Mouse (Mus musculus): ENCODE measurements at regions not wholly inside any gene's neighbourhood (a gene's known extent, or its start where the extent isn't known, plus 50 kb on each side); places are given as distances from the start of the nearest gene placed in this dataset.

DNA sequence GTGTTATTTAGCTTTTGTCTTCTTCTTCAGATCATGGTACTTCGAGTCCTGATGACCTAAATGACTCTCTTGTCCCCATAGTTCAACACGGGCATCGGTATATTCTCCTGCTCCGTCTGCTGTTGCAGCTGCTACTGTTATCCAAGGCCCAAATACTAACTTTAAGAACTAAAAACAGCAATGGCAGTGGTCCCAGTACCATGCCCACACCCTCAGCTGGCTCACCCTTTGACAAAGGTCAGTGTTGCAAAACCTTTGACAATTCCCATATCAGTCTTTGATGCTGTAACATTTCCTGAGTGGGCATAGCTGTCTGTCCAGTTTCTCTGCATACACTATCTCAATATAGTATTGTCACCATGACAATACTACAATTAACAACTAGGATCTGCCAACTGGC lies 96.8 kb upstream of the Cpeb2 start:
- no peak for DNase-seq (ENCODE audit: low read depth, low spot score)

DNA sequence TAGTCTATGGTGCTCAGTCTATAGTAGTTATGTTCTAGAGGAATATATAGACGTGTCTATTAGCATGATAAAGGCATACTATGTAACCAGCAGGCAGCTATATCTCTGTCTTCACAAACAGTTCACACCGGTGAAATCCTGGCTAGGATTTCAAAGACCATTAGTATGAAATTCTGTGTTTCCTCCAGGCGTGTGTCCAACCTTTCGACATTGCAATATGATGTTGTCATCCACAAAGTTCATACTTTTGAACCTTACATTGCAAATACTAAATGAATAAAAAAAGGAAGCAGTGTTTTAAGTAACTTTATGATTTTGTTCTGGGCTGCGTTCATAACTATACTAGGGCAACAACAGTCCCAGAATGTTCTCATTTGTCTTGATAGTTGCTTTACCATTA lies 95.2 kb upstream of the Cpeb2 start:
- no peak for DNase-seq (ENCODE audit: low read depth, low spot score)

DNA sequence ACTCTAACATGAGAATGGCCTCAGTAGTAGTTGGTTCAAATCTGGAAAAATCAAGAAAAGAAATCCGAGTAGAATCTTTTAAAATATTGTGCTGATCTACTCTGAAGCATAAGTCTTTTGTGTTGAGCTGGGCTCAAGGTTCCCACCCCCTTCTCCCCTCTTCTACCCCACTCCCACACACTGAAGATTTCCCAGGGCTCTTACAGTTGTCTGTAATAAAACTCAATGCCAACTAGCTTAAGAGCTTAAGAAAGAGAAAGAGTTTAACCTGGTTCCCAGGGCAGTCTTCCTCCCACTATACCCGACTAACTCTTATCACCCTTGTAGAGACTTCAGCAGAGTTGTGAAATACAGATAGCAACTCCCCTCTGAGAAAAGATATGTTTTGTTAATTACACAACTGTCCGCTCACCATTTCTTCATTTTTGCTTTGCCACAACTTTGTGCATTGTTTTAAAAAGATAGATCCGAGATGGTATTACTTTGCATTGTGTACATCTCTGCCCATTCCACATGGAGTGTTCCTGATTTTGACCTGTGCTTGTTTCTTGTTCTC lies 94.0 kb upstream of the Cpeb2 start:
- no peak for DNase-seq (ENCODE audit: low read depth, low spot score)

DNA sequence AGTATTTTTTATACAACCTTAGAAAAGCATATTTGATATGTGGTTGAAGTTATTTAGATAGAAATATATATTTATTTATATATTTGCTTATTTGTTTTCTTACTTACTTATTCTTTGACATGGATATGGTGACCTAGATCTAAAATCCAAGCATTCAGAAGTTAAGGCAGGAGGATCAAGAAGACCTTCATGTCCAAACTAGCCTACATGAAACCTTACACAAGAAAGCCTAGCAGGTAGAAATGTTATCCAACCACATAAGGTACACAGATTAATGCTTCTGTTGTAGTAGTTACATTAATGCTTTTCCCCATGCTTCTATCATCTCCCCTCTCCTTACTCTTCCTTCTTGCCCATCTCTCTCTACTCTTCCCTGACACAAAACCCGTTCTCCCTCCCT lies 93.2 kb upstream of the Cpeb2 start:
- no peak for DNase-seq (ENCODE audit: low read depth, low spot score)

DNA sequence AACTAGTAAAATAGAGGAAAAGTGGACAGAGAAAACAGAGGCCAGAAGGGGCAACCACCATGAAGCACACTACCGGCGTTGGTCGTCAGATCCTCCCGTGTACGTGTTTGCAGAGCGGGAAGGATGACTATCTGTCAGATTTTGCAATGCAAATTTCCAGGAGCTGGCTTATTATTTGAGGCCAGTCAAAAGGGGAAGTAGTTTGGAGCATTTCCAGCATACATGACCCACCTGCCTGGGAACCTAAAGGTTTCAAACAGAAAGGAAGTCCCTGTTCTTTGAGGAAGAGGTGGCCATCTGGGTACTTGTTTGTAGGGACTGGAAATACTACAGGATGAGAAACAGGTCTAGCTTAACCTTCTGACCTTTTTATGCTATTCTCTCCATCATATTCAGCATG lies 87.0 kb upstream of the Cpeb2 start:
- no peak for DNase-seq (ENCODE audit: low read depth, low spot score)

DNA sequence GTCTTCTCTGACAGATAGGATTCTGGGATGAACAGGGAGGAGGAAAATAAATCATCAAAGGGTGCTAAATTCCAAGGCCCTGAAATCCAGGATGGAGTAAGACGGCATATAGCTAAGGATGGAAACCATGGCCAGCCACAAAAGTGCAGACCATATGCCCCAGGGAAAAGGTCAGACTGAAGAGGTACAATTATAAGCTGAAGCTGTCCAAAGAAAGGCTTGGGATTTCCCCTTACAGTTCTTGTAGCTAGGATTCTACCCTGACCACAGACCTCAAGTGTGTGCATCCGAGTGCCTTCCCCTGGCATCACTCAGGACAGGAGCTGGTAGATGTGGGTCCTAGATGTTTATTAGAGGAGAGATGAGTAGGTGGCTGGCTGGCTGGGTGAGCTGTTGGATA lies 86.0 kb upstream of the Cpeb2 start:
- no peak for DNase-seq (ENCODE audit: low read depth, low spot score)

DNA sequence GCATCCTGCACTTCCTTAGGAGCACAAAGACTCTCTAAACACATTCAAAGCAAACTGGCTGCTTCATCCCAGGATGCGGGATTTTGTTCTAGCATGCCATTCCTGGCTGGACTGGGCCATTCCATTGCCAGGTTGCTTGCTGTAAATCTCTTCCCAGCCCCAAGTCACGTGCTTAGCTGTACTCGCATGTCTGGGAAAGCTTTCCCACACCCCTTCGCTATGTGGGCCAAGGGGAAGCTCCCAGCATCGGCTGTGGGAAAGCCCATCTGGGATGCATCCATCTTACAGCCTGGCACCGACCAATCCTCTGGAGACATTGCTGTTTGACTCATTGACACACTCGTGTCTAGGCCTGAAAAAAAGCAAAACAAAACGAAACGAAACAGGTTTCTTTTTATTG lies 84.5 kb upstream of the Cpeb2 start:
- no peak for DNase-seq (ENCODE audit: low read depth, low spot score)

DNA sequence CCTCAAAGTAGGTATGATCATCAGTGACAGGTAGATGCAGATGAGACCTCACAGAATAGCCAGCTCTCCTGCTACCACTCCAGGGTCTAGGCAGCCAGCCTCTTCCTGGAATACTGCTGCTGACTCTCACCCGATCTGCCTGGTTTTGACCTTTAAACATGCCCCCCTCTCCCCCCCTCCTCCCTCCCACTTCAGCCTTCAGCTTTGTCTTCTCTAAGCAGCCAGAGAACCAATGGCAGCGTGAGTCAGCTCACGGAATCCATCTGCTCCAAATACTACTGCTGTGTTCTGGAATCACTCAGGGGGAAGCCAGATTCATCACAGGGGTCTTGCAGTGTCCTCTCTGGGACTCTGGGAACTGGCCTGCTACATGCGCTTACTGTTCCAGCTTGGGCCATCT lies 83.4 kb upstream of the Cpeb2 start:
- DNase-seq (ENCODE audit: low read depth, low spot score): no peak

DNA sequence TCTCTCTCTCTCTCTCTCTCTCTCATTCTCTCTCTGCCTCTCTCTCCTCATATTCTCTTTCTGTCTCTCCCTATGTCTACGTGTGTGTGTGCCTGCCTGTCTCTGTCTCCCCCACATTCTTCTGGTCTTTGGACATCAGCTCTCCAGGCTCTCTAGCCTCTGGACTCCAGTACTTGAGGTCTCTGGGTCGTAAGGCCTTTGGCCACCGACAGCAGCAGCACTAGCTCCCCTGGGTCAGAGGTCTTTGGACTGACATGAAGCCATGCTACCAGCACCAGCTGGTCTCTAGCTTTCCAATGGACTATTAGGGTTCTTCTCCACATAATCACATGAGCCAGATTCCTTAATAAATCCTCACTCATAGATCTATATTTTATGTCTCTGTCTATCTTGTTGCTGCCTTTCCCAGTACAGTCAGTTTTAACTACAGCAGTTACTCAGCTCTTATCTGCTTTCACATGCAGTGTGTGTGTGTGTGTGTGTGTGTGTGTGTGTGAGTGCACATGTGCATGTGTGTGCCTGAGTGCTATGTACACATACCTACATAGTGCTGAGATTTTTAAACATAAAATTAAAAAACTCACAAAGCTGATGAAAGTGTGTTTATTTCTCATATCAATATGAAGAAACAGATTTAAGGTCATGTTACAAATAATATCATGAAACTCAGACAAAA lies 81.7 kb upstream of the Cpeb2 start:
- DNase-seq (ENCODE audit: low read depth, low spot score): no peak

DNA sequence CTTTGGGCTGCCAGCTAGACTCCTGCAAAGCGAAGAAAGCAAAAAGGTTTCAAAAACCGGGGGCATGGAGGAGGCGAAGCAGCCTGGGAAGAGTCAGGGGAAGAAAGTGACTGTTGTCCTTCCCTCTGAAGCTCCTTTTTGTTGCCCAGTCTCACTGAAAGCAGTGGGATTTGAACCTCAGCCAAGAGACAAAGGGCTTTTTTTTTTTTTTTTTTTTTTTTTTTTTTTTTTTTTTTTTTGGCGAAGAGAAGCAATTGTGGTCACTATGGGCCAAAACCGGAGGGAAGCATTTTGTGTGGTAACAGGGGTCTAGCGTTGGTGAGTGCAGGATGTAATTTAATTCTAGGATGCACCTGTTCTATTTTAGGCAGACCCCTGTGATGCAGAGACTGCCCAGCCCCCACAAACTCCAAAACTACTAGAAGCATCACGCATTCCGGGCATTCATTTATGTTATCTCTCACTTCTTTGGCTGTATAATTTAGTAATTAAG lies 80.8 kb upstream of the Cpeb2 start:
- no peak for DNase-seq (ENCODE audit: low read depth, low spot score)

DNA sequence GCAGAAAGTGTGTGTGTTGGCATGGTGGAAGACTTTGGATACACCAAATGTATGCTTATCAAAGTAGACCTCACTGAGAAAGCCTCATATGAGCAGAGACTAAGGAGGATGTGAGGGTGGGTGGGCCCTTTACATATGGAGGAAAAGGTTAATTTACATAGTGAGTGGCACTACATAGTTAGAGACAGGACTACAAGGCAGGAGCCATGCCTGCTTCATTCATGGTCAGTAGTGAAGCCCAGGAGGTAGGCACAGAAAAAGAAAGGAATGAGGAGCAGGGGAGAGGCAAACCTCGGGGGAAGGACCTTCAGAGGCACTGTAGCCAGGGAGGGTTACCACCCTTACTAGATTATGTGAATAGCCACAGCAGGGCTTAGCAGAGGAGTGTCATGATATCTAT lies 80.1 kb upstream of the Cpeb2 start:
- DNase-seq (ENCODE audit: low read depth, low spot score): no peak

DNA sequence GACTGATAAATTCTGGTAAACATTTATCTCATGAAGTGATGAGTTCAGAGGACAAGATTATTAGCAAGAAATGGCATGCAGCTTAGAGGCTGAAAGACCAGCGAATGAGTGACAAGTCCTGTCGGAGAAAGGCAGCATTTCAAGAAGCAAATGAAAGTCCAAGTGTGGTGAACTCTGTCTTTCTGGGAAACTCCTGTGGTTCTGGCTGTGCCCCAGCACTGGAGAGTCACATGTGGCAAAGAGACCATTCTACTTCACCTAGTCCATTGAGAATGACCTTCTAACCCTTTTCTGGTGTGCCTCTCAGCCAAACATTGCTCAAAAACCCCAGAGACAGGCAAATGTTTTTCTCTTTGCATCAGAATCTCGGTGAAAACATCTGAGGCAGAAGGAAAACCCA lies 76.2 kb upstream of the Cpeb2 start:
- no peak for DNase-seq (ENCODE audit: low read depth, low spot score)

DNA sequence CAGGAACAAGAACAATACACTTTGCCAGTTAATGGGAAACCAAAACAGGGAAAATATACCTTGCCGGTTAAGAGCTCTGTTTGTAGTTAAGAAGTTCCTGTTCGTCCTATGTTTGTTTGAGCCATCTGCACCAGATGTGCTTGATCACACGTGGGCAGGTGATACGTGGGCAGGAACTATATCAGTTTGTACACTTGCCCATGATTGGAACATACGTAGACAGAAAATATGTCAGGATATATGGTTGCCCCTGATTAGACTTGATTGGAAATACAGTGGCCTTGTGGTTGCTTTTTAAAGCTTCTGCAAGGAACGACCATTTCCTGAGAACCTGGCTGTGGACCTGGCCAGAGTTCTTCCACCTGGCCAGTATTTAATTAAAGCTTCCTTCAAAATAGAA lies 72.8 kb upstream of the Cpeb2 start:
- no peak for DNase-seq (ENCODE audit: low read depth, low spot score)

DNA sequence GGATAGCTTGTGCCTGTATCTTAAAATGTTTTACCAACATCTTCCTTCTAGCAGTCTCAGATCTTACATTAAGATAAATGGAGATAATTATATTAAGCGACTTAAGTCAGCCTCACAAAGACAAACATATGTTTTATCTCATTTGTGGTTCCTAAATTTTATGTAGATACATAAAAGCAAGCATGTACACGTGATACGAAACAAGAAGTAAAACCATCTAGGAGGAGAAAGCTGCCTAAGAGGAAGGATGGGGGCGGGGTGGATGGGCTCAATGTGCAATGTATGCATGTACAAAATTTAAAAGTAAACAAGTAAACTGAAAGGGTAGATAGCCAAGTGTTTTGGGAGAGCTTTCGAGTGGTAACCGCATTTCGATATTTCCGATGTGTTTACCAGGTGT lies 51.5 kb upstream of the Cpeb2 start:
- no peak for DNase-seq (ENCODE audit: low read depth, low spot score)
